In the genomic region with DNA sequence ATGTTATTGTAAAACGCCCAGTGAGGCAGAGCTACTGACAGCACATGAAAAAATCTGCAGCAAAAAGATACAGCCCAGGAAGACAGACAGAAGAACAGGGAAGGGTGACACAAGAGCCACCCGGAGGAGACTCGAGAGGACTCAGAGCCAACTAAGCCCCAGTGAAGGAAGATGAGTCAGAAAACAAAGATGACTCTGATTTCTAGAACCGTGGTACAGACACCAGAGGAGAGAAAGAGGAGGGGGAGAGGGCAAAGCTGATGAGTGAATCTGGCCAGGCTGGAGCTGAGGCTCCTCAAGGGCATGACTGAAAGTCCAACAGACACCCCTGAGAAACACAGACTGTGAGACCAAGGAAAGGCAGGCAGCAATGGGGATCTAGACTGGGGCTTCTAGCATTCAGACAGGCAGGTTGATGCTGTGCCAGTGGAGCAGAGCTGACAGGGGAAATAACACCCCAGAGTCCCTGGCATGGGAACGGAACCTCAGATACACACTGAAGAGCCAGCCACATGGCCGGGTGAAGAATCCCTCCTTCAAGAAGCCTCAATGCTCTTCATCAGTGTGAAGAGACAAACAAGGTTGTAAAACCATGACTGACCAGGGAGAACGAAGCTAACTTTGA, we compare ENCODE assay signal across 18 mouse cellular contexts.
DNase-seq lines count a peak whose midpoint lies in the region; ATAC-seq lines count a peak whose summit lies in the region.
"Had no signal": no experiment of that assay in that cellular context is flagged by ENCODE, and none has a peak within 500 bp of the region (broad histone marks: within the 10 kb centered on the region; RNA-seq: fewer than 3 reads in every experiment).

No protein-coding gene starts in this region.

- peak overlapping the region; percentile 44; the same call in 1 of the 2 replicates for H3K9ac ChIP-seq in heart, embryonic 13.5 days
- H3K9ac ChIP-seq: embryonic facial prominence, embryonic 12.5 days; forebrain, postnatal 0 days; heart, embryonic 15.5 days; liver, postnatal 0 days had no signal

- H3K27me3 ChIP-seq in heart, embryonic 13.5 days (replicated peaks) = no peaks in the 10 kb centered on the region
- H3K27me3 ChIP-seq: embryonic facial prominence, embryonic 12.5 days; heart, embryonic 15.5 days had no signal

- no peak overlapping the region for H3K4me2 ChIP-seq in heart, embryonic 13.5 days
- H3K4me2 ChIP-seq: embryonic facial prominence, embryonic 12.5 days; heart, embryonic 15.5 days had no signal

- 73% methylated on average over 7 of the region's 7 CpGs for WGBS in heart, embryonic 13.5 days

- DNase-seq in heart, adult 11 months = no peak
- peak; percentile 29 for DNase-seq in cerebellum, adult 11 months
- DNase-seq in cerebellum, postnatal 10 days = peak; percentile 31 to 48
- DNase-seq in adrenal gland, postnatal 4 days (ENCODE audit: low spot score in 2 of 2) = no peak
- DNase-seq: adrenal gland, adult 2 months; forebrain, postnatal 0 days; gastrocnemius, adult 2 months; kidney, adult 18-20 months; kidney, postnatal 10 days; layer of hippocampus, postnatal 36 days; left cerebral cortex, postnatal 4 days; liver, postnatal 0 days; thymus, adult 2 months had no signal

- ATAC-seq in heart, embryonic 13.5 days (ENCODE audit: extremely low read depth, insufficient number of reproducible peaks, low FRiP score, low TSS enrichment) = no peak
- ATAC-seq in erythroid progenitor cell, adult 5-6 weeks (replicated peaks; ENCODE audit: low FRiP score, poor library complexity, severe bottlenecking) = 0 out of 2 replicates have a peak, but pooled peaks have one; percentile 30
- no peak for ATAC-seq in granulocyte monocyte progenitor cell, adult 5-6 weeks (replicated peaks; ENCODE audit: poor library complexity, severe bottlenecking)
- ATAC-seq: forebrain, postnatal 0 days; liver, postnatal 0 days had no signal

- peaks cover 24% of the 10 kb centered on the region for H3K4me1 ChIP-seq in heart, embryonic 13.5 days

- H3K27ac ChIP-seq in heart, embryonic 13.5 days (replicated peaks) = no peak overlapping the region
- H3K27ac ChIP-seq: embryonic facial prominence, embryonic 12.5 days; gastrocnemius, adult 2 months; heart, embryonic 15.5 days had no signal

- H3K4me3 ChIP-seq in heart, embryonic 13.5 days = no peak overlapping the region
- H3K4me3 ChIP-seq: embryonic facial prominence, embryonic 12.5 days; gastrocnemius, adult 2 months; heart, embryonic 15.5 days had no signal

- peaks cover 5% of the 10 kb centered on the region for H3K36me3 ChIP-seq in heart, embryonic 13.5 days
- H3K36me3 ChIP-seq: embryonic facial prominence, embryonic 12.5 days; heart, embryonic 15.5 days had no signal

- H3K9me3 ChIP-seq in heart, embryonic 13.5 days = no peaks in the 10 kb centered on the region
- H3K9me3 ChIP-seq: embryonic facial prominence, embryonic 12.5 days; heart, embryonic 15.5 days had no signal

Comparison
In these comparisons a context has a peak if more than half of its experiments do, and no peak if none do; other contexts are left out.
1. DNase-seq: peak in cerebellum, adult 11 months (single experiment) and cerebellum, postnatal 10 days (2 of 2); none in heart, adult 11 months (single experiment) and adrenal gland, postnatal 4 days (0 of 2).